Mouse (Mus musculus): ENCODE results near the gene Tmub1.

DNA sequence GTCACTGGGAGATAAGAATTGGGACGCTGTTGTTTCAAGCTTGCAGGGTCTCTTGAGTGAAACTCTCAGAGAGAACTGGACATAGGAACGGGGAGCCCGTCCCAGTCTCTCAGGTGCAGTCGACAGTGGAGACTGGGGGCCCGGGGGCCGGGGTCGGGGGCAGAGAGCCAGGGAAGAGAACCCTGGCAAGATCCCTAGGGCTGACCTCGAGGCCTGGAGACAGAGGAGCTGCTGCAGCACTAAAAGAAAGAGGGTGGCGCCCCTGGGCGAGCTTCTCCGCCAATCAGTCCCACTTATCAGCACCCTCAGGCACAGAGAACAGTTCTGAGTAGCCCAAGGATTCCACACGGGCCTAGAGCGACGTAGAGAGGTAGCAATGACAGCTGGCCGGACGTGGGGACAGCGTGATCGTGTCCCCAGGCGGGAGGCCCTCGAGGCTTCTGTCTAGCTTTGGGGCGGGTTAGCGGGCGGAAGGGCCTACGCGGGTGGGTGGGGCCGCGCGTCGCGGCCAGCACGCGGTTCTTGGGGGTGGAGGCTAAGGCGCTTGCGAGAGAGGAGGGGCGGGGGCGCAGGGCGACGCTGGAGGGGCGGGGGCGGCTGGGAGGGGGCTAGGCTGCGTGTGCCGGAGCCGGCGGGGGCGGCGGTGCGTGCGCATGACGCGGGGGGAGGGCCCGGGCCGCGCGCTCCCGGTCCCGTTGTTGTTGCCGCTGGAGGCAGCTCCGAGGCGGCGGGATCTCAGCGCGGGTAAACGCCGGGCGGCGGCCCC lies 3.8 kb upstream of the Tmub1 start:
- TF ChIP-seq CTCF (IDR thresholded peaks at IDR 0.05; ENCODE audit: low read depth): no peak
- TF ChIP-seq EP300 (IDR thresholded peaks at IDR 0.05; ENCODE audit: low read depth): no peak

Measured in liver, embryonic 14.5 days (tissue).